Mouse (Mus musculus): ENCODE data around the gene Gprc6a. TPM values are rescaled to one million over a fixed set of nuclear protein-coding genes. Genes with fewer than 3 reads are reported as not detected.

Gene Gprc6a
- total and polyA plus RNA-seq, 3 experiments: not detected

DNA sequence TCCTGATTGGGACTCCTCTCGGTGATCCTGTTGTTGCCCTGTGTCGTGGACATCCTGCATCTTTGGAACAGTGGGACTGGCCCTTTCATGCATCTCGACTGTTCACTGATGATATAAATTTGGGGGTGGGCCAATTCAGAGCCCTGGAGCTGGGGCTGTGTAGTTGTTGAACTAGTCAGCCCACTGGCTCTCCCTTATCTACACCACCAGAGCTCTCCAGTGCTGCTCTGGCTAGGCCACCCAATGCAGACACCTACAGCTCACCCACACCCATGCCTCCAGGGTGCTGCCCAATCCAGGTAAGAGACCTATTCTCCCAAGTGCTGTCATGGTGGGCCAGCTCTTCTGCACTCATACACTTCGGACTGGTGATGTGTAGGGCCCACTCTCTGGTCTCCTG is 40.3 kb upstream of the Gprc6a start:
- H3K27me3 ChIP-seq (ENCODE audit: control insufficient read depth in 1 of 2, insufficient read depth in 2 of 2, low read length in 2 of 2): no peaks in the 10 kb centered on the region; a peak in 1 of 4 replicates
- DNase-seq (ENCODE audit: low read depth, low spot score): no peak
- H3K27ac ChIP-seq (ENCODE audit: control insufficient read depth, low read depth, low read length): no peak overlapping the region
- no peaks in the 10 kb centered on the region for H3K4me1 ChIP-seq (ENCODE audit: control insufficient read depth in 1 of 2, insufficient read depth in 2 of 2, low read length in 2 of 2)
- H3K9me3 ChIP-seq (replicated peaks; ENCODE audit: insufficient read depth, low read length): no peaks in the 10 kb centered on the region
- no peak overlapping the region for H3K9ac ChIP-seq (ENCODE audit: control insufficient read depth, low read depth, low read length, poor library complexity, severe bottlenecking)
- H3K36me3 ChIP-seq (ENCODE audit: control insufficient read depth in 1 of 2, insufficient read depth in 2 of 2, low read length in 2 of 2): no peaks in the 10 kb centered on the region
- H3K79me2 ChIP-seq (ENCODE audit: control insufficient read depth, insufficient read depth, low read length, poor library complexity): no peaks in the 10 kb centered on the region
- TF ChIP-seq ZNF384 (IDR thresholded peaks at IDR 0.05; ENCODE audit: low read depth, low read length) (no peak), ZMIZ1 (IDR thresholded peaks at IDR 0.05; ENCODE audit: low read depth, low read length) (no peak), MYB (IDR thresholded peaks at IDR 0.05; ENCODE audit: low read depth, low read length) (no peak), TCF12 (IDR thresholded peaks at IDR 0.05; ENCODE audit: low read depth, low read length) (no peak), TAL1 (IDR thresholded peaks at IDR 0.05; ENCODE audit: low read length) (no peak), BHLHE40 (IDR thresholded peaks at IDR 0.05; ENCODE audit: borderline replicate concordance, low read depth, low read length) (no peak), MEF2A (IDR thresholded peaks at IDR 0.05; ENCODE audit: extremely low read depth, insufficient replicate concordance, low read depth, low read length, poor library complexity, severe bottlenecking) (no peak), EP300 (IDR thresholded peaks at IDR 0.05; ENCODE audit: low read depth in 1 of 2, low read length in 2 of 2) (no peak), KAT2A (conservative IDR thresholded peaks at IDR 0.05; ENCODE audit: low read depth, low read length) (no peak), MYC (IDR thresholded peaks at IDR 0.05; ENCODE audit: low read depth, low read length) (no peak), JUND (IDR thresholded peaks at IDR 0.05; ENCODE audit: low read depth, low read length) (no peak), SMC3 (IDR thresholded peaks at IDR 0.05; ENCODE audit: low read depth, low read length) (no peak), ZKSCAN1 (IDR thresholded peaks at IDR 0.05; ENCODE audit: low read depth, low read length) (no peak), TBP (IDR thresholded peaks at IDR 0.05; ENCODE audit: low read depth, low read length) (no peak), ZC3H11A (IDR thresholded peaks at IDR 0.05; ENCODE audit: low read depth, low read length) (no peak), MAFK (IDR thresholded peaks at IDR 0.05; ENCODE audit: borderline replicate concordance, low read depth, low read length) (no peak), MAX (IDR thresholded peaks at IDR 0.05; ENCODE audit: low read length) (no peak)
- no peak overlapping the region for H3K4me3 ChIP-seq (ENCODE audit: control insufficient read depth in 1 of 2, insufficient read depth in 1 of 2, low read depth in 2 of 2, low read length in 2 of 2)

DNA sequence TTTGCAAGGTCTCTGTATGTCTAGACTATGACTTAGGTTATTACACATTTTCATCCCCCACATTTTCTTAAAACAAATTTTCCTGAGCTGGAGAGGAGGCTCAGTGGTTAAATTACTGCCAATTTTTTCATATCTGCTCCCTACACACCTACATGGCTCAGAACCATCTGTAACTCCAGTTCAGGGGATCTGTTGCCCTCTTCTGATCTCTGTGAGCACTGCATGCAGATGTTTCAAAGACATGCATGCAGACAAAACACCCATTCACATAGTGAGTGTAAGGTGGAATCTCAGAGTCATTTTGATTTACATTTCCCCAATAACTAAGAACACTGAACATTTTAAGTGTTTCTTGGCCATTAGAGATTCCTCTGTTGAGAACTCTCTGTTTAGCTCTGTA is 38.1 kb upstream of the Gprc6a start:
- Histone ChIP-seq H3K4me3 (ENCODE audit: control insufficient read depth in 1 of 2, insufficient read depth in 1 of 2, low read depth in 2 of 2, low read length in 2 of 2) (no peak overlapping the region), H3K27ac (ENCODE audit: control insufficient read depth, low read depth, low read length) (no peak overlapping the region)

More for the DNA sequence above, 38.1 kb upstream of the Gprc6a start:
- Histone ChIP-seq H3K9me3 (replicated peaks; ENCODE audit: insufficient read depth, low read length) (no peaks in the 10 kb centered on the region), H3K9ac (ENCODE audit: control insufficient read depth, low read depth, low read length, poor library complexity, severe bottlenecking) (no peak overlapping the region), H3K36me3 (ENCODE audit: control insufficient read depth in 1 of 2, insufficient read depth in 2 of 2, low read length in 2 of 2) (no peaks in the 10 kb centered on the region), H3K27me3 (ENCODE audit: control insufficient read depth in 1 of 2, insufficient read depth in 2 of 2, low read length in 2 of 2) (no peaks in the 10 kb centered on the region), H3K79me2 (ENCODE audit: control insufficient read depth, insufficient read depth, low read length, poor library complexity) (no peaks in the 10 kb centered on the region), H3K4me1 (ENCODE audit: control insufficient read depth in 1 of 2, insufficient read depth in 2 of 2, low read length in 2 of 2) (no peaks in the 10 kb centered on the region)
- DNase-seq (ENCODE audit: low read depth, low spot score): no peak
- TF ChIP-seq E2F4 (IDR thresholded peaks at IDR 0.05; ENCODE audit: borderline replicate concordance, low read depth, low read length) (no peak), BHLHE40 (IDR thresholded peaks at IDR 0.05; ENCODE audit: borderline replicate concordance, low read depth, low read length) (no peak), ZMIZ1 (IDR thresholded peaks at IDR 0.05; ENCODE audit: low read depth, low read length) (no peak), POLR2A (IDR thresholded peaks at IDR 0.05; ENCODE audit: control insufficient read depth in 1 of 2, insufficient read depth in 1 of 2, low read depth in 1 of 2, low read length in 2 of 2, poor library complexity in 1 of 2) (no peak), CHD1 (IDR thresholded peaks at IDR 0.05; ENCODE audit: low read depth, low read length) (no peak), MYB (IDR thresholded peaks at IDR 0.05; ENCODE audit: low read depth, low read length) (no peak), GATA1 (IDR thresholded peaks at IDR 0.05; ENCODE audit: low read depth, low read length) (no peak), ELF1 (IDR thresholded peaks at IDR 0.05; ENCODE audit: low read depth, low read length) (no peak), ZC3H11A (IDR thresholded peaks at IDR 0.05; ENCODE audit: low read depth, low read length) (no peak), MAX (IDR thresholded peaks at IDR 0.05; ENCODE audit: low read length) (no peak), RAD21 (IDR thresholded peaks at IDR 0.05; ENCODE audit: low read depth, low read length) (no peak; the same call in 1 of the 2 replicates), ETS1 (IDR thresholded peaks at IDR 0.05; ENCODE audit: low read depth, low read length) (no peak), SIN3A (IDR thresholded peaks at IDR 0.05; ENCODE audit: low read length) (no peak), MAZ (IDR thresholded peaks at IDR 0.05; ENCODE audit: low read depth, low read length) (no peak), USF1 (IDR thresholded peaks at IDR 0.05; ENCODE audit: low read depth, low read length) (no peak), CTCF (IDR thresholded peaks at IDR 0.05 in 2 of 3, conservative IDR thresholded peaks at IDR 0.05 in 1 of 3; ENCODE audit: control insufficient read depth in 1 of 3, insufficient read depth in 1 of 3, low read depth in 2 of 3, low read length in 3 of 3, poor library complexity in 1 of 3, severe bottlenecking in 1 of 3) (no peak), NRF1 (IDR thresholded peaks at IDR 0.05; ENCODE audit: insufficient read depth, low read depth, low read length, poor library complexity, severe bottlenecking) (no peak), RCOR1 (IDR thresholded peaks at IDR 0.05; ENCODE audit: low read depth, low read length) (no peak), POLR2AphosphoS5 (IDR thresholded peaks at IDR 0.05; ENCODE audit: borderline replicate concordance, low read depth, low read length) (no peak), NELFE (IDR thresholded peaks at IDR 0.05; ENCODE audit: low read depth, low read length) (no peak)

Data from MEL (cell line).